Mouse (Mus musculus) kidney, adult 8-10 months (tissue): ENCODE results near the gene Snx19.

ENCODE experiments used
- DNase-seq, 2 experiments: peaks; one replicate each; pipeline ENCODE4 v3.0.0; 2022

Snx19 gene

GRCm38 (mm10) chr9:30485161-30485560 lies 58.3 kb downstream of the Snx19 start:
- DNase-seq, result no peak

GRCm38 (mm10) chr9:30488384-30488783 lies 61.5 kb downstream of the Snx19 start:
- no peak for DNase-seq

- no peak for DNase-seq
These were observed 67.5 kb downstream of the Snx19 start for GRCm38 (mm10) chr9:30494446-30494845.

- no peak for DNase-seq
These were observed 82.1 kb downstream of the Snx19 start for GRCm38 (mm10) chr9:30508966-30509365.

- DNase-seq, result no peak
These were observed 89.0 kb downstream of the Snx19 start for GRCm38 (mm10) chr9:30515953-30516352.
